In the genomic region with DNA sequence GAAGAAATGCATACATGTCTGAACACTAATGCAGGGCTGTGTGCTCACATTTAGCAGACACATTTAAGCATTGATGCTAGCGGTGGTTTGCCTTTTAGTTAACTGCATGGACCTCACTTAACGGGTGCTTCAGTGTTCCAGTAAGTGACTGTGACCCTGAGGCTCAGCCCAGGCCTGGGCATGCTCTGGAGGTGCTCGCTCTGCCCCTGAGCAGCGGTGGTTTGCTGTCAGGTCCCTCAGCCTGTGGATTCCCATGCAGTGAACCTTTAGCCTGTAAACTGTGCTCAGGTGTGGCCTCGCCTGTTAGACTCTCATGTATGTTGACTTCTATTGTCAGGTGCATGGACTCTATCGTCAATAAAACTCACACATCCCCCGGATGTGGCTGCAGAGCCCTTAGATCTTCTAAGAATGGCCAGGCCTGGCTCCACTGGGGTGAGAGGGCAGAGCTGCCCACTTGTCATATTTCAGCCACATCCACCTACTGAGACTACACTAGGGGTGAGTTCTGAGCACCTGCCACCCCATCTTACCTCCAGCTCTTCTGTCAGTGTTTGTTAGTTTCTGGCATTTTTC, we compare ENCODE assay signal across 27 mouse cellular contexts.
DNase-seq lines count a peak whose midpoint lies in the region; ATAC-seq lines count a peak whose summit lies in the region.
"Had no signal": no experiment of that assay in that cellular context is flagged by ENCODE, and none has a peak within 500 bp of the region (broad histone marks: within the 10 kb centered on the region; RNA-seq: fewer than 3 reads in every experiment).

No protein-coding gene starts in this region.

- H3K36me3 ChIP-seq in hindbrain, embryonic 13.5 days: no peaks in the 10 kb centered on the region
- H3K36me3 ChIP-seq in hindbrain, embryonic 12.5 days: no peaks in the 10 kb centered on the region; the same call in 1 of the 2 replicates
- no peaks in the 10 kb centered on the region for H3K36me3 ChIP-seq in midbrain, embryonic 14.5 days (ENCODE audit: control insufficient read depth, insufficient read depth, low read length)
- no peaks in the 10 kb centered on the region for H3K36me3 ChIP-seq in midbrain, embryonic 11.5 days (ENCODE audit: control insufficient read depth, insufficient read depth, low read length)
- no peaks in the 10 kb centered on the region for H3K36me3 ChIP-seq in stomach, embryonic 16.5 days (ENCODE audit: control insufficient read depth, insufficient read depth, low read length)
- H3K36me3 ChIP-seq: embryonic facial prominence, embryonic 15.5 days; limb, embryonic 15.5 days had no signal

- H3K4me1 ChIP-seq in hindbrain, embryonic 13.5 days (replicated peaks): peaks cover 40% of the 10 kb centered on the region
- peaks cover 28% of the 10 kb centered on the region for H3K4me1 ChIP-seq in hindbrain, embryonic 12.5 days
- H3K4me1 ChIP-seq in midbrain, embryonic 14.5 days (ENCODE audit: control insufficient read depth, insufficient read depth, low read length): peaks cover 26% of the 10 kb centered on the region
- peaks cover 7% of the 10 kb centered on the region for H3K4me1 ChIP-seq in midbrain, embryonic 11.5 days (ENCODE audit: control insufficient read depth, insufficient read depth, low read length)
- H3K4me1 ChIP-seq in stomach, embryonic 16.5 days (ENCODE audit: control insufficient read depth, insufficient read depth, low read length): peaks cover 18% of the 10 kb centered on the region

- DNase-seq in adrenal gland, adult 2 months: peak; percentile 40
- no peak for DNase-seq in adrenal gland, adult (ENCODE audit: inconsistent age in 2 of 2, low spot score in 1 of 2)
- no peak for DNase-seq in midbrain, embryonic 14.5 days
- no peak for DNase-seq in midbrain, embryonic 11.5 days (ENCODE audit: low spot score, missing footprints)
- no peak for DNase-seq in c-Kit-positive CD71-positive TER-119-positive erythroid progenitor cells, embryonic 14.5 days (ENCODE audit: low spot score)
- DNase-seq: adrenal gland, postnatal 25 days; cerebellum, adult 11 months; cerebellum, adult 9-11 months; gastrocnemius, postnatal 14 days; heart, adult 2 months; heart, postnatal 14 days; kidney, adult 18-20 months; kidney, postnatal 4 days; right cerebral cortex, postnatal 14 days; thymus, postnatal 14 days had no signal

- no peak overlapping the region for H3K4me2 ChIP-seq in hindbrain, embryonic 13.5 days
- H3K4me2 ChIP-seq in hindbrain, embryonic 12.5 days (replicated peaks): no peak overlapping the region
- H3K4me2 ChIP-seq in midbrain, embryonic 14.5 days (ENCODE audit: low read length): no peak overlapping the region
- no peak overlapping the region for H3K4me2 ChIP-seq in midbrain, embryonic 11.5 days
- H3K4me2 ChIP-seq in stomach, embryonic 16.5 days (ENCODE audit: low read depth, low read length): no peak overlapping the region
- H3K4me2 ChIP-seq: embryonic facial prominence, embryonic 15.5 days; heart, embryonic 13.5 days; hindbrain, embryonic 14.5 days; limb, embryonic 15.5 days; lung, embryonic 15.5 days; midbrain, embryonic 12.5 days had no signal

- H3K4me3 ChIP-seq in hindbrain, embryonic 13.5 days: no peak overlapping the region
- no peak overlapping the region for H3K4me3 ChIP-seq in hindbrain, embryonic 12.5 days
- no peak overlapping the region for H3K4me3 ChIP-seq in midbrain, embryonic 14.5 days (replicated peaks; ENCODE audit: low read depth, low read length)
- no peak overlapping the region for H3K4me3 ChIP-seq in midbrain, embryonic 11.5 days (ENCODE audit: low read depth, low read length)
- H3K4me3 ChIP-seq in stomach, embryonic 16.5 days (replicated peaks; ENCODE audit: low read length): no peak overlapping the region
- H3K4me3 ChIP-seq: embryonic facial prominence, embryonic 15.5 days; heart, adult 2 months; heart, embryonic 13.5 days; limb, embryonic 15.5 days; lung, embryonic 15.5 days; midbrain, embryonic 12.5 days had no signal

- no peaks in the 10 kb centered on the region for H3K27me3 ChIP-seq in hindbrain, embryonic 13.5 days
- H3K27me3 ChIP-seq in hindbrain, embryonic 12.5 days: no peaks in the 10 kb centered on the region
- H3K27me3 ChIP-seq in midbrain, embryonic 14.5 days (ENCODE audit: control insufficient read depth, insufficient read depth, low read length): no peaks in the 10 kb centered on the region
- H3K27me3 ChIP-seq in midbrain, embryonic 11.5 days (ENCODE audit: control insufficient read depth, insufficient read depth, low read length): no peaks in the 10 kb centered on the region
- no peaks in the 10 kb centered on the region for H3K27me3 ChIP-seq in stomach, embryonic 16.5 days (ENCODE audit: control insufficient read depth, insufficient read depth, low read length)
- H3K27me3 ChIP-seq: embryonic facial prominence, embryonic 15.5 days; heart, embryonic 13.5 days; limb, embryonic 15.5 days; lung, embryonic 15.5 days had no signal

- 0 out of 2 replicates have a peak overlapping the region, but pooled peaks have one; percentile 20 for H3K9ac ChIP-seq in hindbrain, embryonic 13.5 days
- H3K9ac ChIP-seq in hindbrain, embryonic 12.5 days: no peak overlapping the region
- no peak overlapping the region for H3K9ac ChIP-seq in midbrain, embryonic 14.5 days (replicated peaks; ENCODE audit: low read length)
- no peak overlapping the region for H3K9ac ChIP-seq in midbrain, embryonic 11.5 days (ENCODE audit: low read length)
- H3K9ac ChIP-seq in stomach, embryonic 16.5 days (ENCODE audit: low read length): no peak overlapping the region
- H3K9ac ChIP-seq: embryonic facial prominence, embryonic 15.5 days; hindbrain, embryonic 14.5 days; limb, embryonic 15.5 days; liver, embryonic 14.5 days; lung, embryonic 15.5 days; midbrain, embryonic 12.5 days had no signal

- H3K9me3 ChIP-seq in hindbrain, embryonic 13.5 days: no peaks in the 10 kb centered on the region
- no peaks in the 10 kb centered on the region for H3K9me3 ChIP-seq in hindbrain, embryonic 12.5 days (replicated peaks)
- H3K9me3 ChIP-seq in midbrain, embryonic 14.5 days (ENCODE audit: control insufficient read depth, low read length): no peaks in the 10 kb centered on the region
- no peaks in the 10 kb centered on the region for H3K9me3 ChIP-seq in midbrain, embryonic 11.5 days (ENCODE audit: control insufficient read depth, low read length)
- no peaks in the 10 kb centered on the region for H3K9me3 ChIP-seq in stomach, embryonic 16.5 days (replicated peaks; ENCODE audit: control insufficient read depth, low read length)
- H3K9me3 ChIP-seq: embryonic facial prominence, embryonic 15.5 days; heart, embryonic 13.5 days; limb, embryonic 15.5 days; lung, embryonic 15.5 days; midbrain, embryonic 12.5 days had no signal

- 95% methylated on average over 7 of the region's 7 CpGs for WGBS in hindbrain, embryonic 13.5 days
- WGBS in hindbrain, embryonic 12.5 days: 87% methylated on average over 7 of the region's 7 CpGs
- 79% methylated on average over 7 of the region's 7 CpGs for whole genome bisulfite sequencing in midbrain, embryonic 14.5 days
- WGBS in midbrain, embryonic 11.5 days: 90% methylated on average over 7 of the region's 7 CpGs
- 79% methylated on average over 7 of the region's 7 CpGs for WGBS in stomach, embryonic 16.5 days

- peak overlapping the region; percentile 62 for H3K27ac ChIP-seq in hindbrain, embryonic 13.5 days
- no peak overlapping the region for H3K27ac ChIP-seq in hindbrain, embryonic 12.5 days
- H3K27ac ChIP-seq in midbrain, embryonic 14.5 days (replicated peaks; ENCODE audit: low read depth, low read length): peak overlapping the region; percentile 52; the same call in 1 of the 2 replicates
- H3K27ac ChIP-seq in midbrain, embryonic 11.5 days (ENCODE audit: low read depth, low read length): no peak overlapping the region
- peak overlapping the region; percentile 11; the same call in 1 of the 2 replicates for H3K27ac ChIP-seq in stomach, embryonic 16.5 days (ENCODE audit: low read length)
- H3K27ac ChIP-seq: embryonic facial prominence, embryonic 15.5 days; heart, adult 2 months; heart, embryonic 13.5 days; hindbrain, embryonic 14.5 days; limb, embryonic 15.5 days; liver, embryonic 14.5 days; lung, embryonic 15.5 days; macrophage; midbrain, embryonic 12.5 days had no signal

- ATAC-seq in hindbrain, embryonic 13.5 days (ENCODE audit: low FRiP score): no peak
- ATAC-seq in hindbrain, embryonic 12.5 days (ENCODE audit: low FRiP score): no peak
- ATAC-seq in midbrain, embryonic 14.5 days (ENCODE audit: low FRiP score, low TSS enrichment): no peak
- ATAC-seq in midbrain, embryonic 11.5 days (ENCODE audit: low FRiP score): no peak
- ATAC-seq in stomach, embryonic 16.5 days (ENCODE audit: insufficient read depth, low FRiP score): no peak
- ATAC-seq: activated CD4-positive, CD25-positive, alpha-beta regulatory T cell, adult 4 months had no signal

Comparison
In these comparisons a context has a peak if more than half of its experiments do, and no peak if none do; other contexts are left out.
1. H3K27ac ChIP-seq: peak in hindbrain, embryonic 13.5 days (single experiment), midbrain, embryonic 14.5 days (single experiment) and stomach, embryonic 16.5 days (single experiment); none in hindbrain, embryonic 12.5 days (single experiment) and midbrain, embryonic 11.5 days (single experiment).